Mouse (Mus musculus) erythroblast, embryonic 14.5 days (primary cell): Measurements from ENCODE around the gene Lipc.

ENCODE experiments used
- GATA1 ChIP-seq: IDR thresholded peaks from 2 replicates; pipeline ENCODE4 v1.6.1; 2012; ENCODE audit warnings: low read length, inconsistent platforms, mixed read lengths
- TAL1 ChIP-seq: IDR thresholded peaks from 3 replicates; pipeline ENCODE4 v1.6.1; 2012; ENCODE audit warnings: low read length, inconsistent platforms, mixed read lengths

DNA sequence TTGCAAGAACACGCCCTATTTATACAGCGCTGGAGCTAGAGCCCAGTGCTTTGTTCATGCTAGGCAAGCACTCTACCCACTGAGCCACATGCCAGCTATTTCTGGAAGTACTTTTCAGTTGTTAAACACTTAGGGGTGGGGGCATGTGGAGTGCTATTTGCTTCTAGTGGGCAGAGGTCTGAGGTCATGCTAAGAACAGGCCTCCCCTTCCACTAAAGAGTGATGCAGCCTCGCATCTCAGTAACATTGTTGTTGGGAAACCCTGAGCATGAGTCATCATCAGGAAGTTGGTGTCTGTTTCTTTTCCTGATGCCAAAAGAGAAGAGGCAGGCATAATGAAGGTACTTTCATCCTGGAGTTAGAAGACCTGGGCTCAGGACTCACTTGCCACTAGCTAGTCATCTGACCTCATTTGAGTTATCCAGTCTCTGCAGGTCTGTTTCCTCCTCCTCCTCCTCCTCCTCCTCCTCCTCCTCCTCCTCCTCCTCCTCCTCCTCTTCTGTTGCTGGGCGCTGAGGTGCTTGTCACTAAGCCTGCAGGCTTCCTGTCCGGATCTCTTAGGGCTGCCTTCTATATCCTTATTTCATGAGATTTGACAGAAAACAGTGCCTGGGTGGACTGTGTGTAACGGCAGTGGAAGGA is 109.6 kb downstream of the Lipc start:
- TF ChIP-seq TAL1 (no peak), GATA1 (no peak)
